Mouse (Mus musculus) brain, embryonic 18.5 days (tissue): Measurements from ENCODE around the gene Elf2.

ENCODE experiments used
- DNase-seq: peaks from one replicate; pipeline ENCODE4 v3.0.0-alpha.2; 2012; ENCODE audit warnings: low read depth, low spot score

Gene Elf2

DNA sequence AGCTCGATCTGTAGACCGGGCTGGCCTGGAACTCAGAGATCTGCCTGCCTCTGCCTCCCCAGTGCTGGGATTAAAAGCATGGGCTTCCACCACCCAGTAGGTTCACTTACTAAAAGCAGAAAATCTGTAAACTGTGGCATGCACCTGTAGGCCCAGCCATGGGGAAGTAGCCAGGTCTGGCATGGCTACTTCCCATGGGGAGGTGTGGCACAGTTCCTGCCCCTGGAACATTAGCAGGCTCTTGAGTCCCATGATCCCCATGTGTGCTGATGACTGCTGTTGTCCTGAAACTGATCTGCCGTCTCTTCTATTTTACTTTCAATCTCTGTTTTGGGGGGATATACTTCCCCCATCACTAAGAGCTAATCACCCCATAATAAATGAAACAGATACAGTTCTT lies 127.4 kb downstream of the Elf2 start:
- DNase-seq = no peak

DNA sequence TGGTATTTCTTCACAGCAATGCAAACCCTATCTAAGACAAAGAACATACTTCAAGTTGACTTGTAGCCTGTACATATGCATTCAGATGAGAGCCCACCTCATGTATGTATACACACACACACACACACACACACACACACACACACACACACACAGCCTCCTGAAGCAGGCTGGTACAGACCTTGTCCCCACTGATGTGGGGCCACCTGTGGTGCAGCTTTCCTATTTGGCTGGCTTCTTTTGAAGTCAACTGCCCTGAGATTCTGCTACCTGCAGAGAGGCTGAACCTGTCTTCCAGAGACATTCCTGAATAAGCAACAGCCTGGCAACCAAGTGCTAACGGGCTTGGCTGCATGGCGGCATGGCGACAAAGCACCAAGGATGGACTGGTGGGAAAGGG lies 130.0 kb downstream of the Elf2 start:
- no peak for DNase-seq

DNA sequence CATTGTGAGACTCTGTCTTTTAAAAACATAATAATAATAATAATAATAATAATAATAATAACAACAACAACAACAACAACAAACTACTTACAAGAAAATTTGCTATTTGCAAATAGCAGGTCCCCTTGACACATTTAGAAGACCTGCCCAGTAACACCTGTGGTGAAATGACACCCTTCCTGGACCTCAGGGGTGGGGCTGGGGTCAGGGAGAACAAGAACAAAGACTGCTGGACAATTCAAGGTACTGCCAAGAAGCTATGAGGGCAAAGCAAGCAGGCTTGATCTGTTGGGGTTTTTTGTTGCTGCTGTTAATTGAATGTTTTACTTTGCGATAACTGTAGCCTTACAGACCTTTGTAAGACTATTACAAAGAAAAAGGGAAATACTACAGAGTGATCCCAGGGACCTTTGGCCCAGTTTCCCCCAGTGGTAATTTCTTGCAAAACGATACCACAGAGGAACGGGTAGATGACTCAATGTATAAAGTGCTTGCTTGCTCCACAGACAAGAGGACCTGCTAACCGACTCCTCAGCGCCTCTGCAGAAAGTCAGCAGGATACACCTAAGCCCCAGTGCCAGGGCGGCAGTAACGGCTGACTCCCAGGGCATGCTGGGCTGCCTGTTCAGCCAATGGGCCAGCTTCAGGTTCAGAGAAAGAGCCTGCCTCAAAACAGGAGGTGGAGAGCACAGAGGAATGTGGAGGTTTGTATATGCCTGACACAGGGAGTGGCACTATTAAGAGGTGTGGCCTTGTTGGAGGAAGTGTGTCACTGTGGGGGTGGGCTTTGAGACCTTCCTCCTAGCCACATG lies 130.8 kb downstream of the Elf2 start:
- no peak for DNase-seq

DNA sequence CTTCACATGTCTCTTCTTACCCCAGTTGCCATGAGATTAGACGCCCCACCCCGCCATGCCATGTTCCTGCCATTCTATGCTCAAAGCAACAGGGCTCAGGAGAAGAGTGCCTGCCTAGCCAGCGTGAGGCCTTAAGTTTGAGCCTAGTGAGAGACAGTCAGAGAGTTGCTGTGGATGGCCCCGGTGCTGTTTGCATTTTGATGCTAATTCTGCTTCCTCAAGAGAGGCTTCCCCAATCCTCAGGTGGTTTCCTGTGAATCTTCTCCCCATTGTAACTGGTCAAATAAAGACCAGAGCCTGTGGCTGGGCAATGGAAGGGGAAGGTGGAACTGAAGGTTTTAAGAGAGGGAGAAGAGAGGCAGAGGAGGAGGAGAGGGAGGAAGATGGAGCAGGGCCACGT lies 131.8 kb downstream of the Elf2 start:
- no peak for DNase-seq

DNA sequence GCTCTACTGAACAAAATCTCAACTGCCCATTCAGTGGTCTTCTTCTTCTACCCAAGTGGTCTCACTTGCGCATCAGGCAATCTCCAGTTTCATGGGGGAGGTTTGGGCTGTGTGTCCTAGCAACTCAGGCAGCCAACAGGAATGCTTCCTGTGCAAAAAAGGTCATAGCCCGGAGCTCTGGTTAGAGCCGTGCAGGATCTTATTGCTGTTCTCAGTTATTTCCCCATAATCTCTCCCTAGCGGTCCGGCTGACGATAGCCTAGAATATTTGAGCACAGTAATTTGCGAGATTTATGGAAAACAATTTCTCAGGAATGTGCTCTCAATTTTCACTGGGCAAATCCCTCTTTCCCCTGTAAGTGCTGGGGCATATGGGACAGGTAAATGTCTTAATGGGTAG lies 133.9 kb downstream of the Elf2 start:
- no peak for DNase-seq

DNA sequence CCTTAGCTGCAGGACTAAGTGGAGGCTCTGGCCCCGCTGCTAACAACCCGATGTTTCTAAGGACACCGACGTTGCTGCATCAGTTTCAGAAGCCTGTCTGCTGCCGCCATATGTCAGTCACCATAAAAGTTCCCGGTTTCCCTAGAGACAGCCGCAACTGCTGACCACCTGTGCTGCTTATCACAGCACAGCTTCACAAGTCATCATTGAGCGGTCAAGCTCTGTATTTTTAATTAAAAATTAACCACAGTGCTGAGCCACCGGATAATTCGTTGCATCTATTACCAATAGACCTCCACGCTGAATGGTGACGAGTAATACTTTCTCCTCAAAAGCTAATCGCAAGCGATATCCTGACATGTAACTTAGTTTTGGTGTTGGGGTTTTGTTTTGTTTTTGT lies 135.6 kb downstream of the Elf2 start:
- no peak for DNase-seq

DNA sequence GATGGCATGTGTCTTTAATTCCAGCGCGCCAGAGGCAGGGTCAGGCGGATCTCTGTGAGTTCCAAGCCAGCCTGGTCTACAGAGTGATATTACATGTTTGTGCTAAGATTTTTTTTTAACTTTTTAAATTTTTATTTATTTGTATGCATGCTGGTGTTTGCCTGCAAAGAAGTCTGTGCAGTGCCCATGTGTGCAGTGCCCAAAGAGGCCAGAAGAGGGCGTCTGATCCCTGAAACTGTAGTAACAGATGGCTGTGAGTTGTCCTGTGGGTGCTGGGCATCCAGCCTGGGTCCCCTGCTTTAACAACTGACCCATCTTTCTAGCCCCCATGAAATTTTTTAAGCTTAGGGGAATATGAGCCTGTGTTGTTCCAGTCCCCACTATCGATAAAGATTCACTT lies 136.0 kb downstream of the Elf2 start:
- no peak for DNase-seq

DNA sequence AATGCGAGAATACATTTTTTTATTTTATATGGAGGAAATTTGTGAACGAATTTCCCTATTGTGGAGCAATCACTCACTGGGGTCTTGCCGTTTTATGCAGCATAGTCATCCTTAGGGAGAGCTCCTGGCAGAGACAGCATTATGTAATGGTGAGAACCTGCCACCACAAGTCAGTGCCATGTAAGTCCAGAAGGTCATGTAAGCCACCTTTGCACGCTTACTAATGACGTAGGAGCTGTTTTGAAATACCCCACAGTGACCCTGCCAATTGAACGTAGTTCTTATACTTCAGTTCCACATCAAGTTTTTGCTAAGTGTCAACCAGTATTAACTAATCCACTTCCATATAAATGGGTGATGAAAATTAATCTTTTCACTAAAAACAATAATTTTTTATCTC lies 136.6 kb downstream of the Elf2 start:
- DNase-seq = no peak
